Mouse (Mus musculus): ENCODE data around the gene 4930407I10Rik. TPM values are rescaled to one million over a fixed set of nuclear protein-coding genes. Genes with fewer than 3 reads are reported as not detected.

4930407I10Rik gene
- polyA plus RNA-seq (2012; rRNA removed), result not detected in 2 replicates

GRCm38 (mm10) chr15:82058719-82059201 lies at the start of gene 4930407I10Rik:
Gene 4930407I10Rik, plus strand, starts transcription at chr15:82059151.

GRCm38 (mm10) chr15:82033762-82034161 lies 25.2 kb upstream of the 4930407I10Rik start, which contains the start of gene Desi1:
Gene Desi1, minus strand, starts transcription at chr15:82033862.

DNA sequence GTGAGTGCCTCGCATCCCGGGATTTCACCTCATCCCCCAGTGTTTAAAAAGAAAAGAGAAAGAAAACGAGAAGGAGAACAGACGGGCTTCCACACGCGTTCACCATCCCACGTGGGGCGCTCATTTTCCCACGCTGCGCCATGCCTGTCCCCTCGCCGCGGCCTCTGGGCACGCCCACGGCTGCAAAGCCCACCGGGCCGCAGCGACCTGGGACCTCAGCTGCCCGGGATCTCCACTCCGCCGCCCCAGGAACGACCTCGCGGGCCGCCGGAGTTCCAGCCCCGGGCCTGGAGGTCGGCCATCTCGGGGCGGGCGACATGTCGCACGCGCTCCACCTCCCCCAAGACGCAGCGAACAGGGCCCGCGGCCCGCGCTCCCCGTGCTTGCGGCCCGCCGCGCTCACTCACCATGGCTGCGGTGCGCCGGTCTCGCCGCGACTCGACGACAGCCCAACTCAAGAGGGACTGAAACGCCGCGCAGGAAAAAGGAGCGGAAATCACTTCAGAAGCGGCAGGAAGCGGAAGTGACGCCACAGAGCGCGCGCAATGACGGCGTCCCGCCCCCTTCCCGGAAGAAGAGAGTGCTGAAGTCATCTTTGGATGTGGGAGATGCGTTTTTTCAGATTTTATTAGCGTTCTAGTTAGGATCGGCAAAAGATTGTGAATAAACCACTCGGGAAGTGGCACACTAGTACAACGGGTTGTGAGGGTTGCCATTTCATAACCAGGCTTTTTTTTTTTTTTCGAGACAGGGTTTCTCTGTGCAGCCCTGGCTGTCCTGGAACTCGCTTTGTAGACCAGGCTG lies 11.7 kb upstream of the 4930407I10Rik start, which contains the start of gene Snu13:
Snu13 (minus strand) TSS at position 519 of the 804 bp plus-strand sequence.

DNA sequence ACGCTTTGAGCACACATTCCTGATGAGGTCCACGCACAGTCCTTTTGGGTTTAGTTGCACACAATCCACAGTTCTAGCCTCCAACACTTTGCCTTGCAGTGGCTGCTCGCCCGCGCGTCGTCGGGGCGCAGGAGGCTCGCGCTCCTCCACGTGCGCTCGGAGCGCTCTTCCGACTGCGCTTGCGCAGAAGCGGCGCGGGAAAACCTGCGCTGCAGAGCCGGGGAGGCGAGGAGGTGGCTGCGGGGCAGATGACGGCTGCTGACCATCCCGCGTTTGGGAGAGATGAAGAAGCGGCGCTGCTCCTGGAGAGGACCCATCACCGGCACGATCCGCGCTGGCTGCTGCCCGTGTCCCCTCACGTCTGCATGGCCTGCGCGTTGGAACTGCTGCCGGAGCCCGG lies 10.9 kb downstream of the 4930407I10Rik start, which contains the start of gene Mei1:
Mei1 (plus strand) TSS at position 99 of the 400 bp plus-strand sequence.

Other genes starting within 250 kb of the 4930407I10Rik start
- gene Tob2, start 200.4 kb upstream of the 4930407I10Rik start, polyA plus RNA-seq (2012; rRNA removed), result 4.9 and 5.1 TPM in 2 replicates
- 68.4 and 75.6 TPM in 2 replicates for gene Phf5a, start 187.2 kb upstream of the 4930407I10Rik start, polyA plus RNA-seq (2012; rRNA removed)
- 76.9 and 83.5 TPM in 2 replicates for gene Aco2, start 186.8 kb upstream of the 4930407I10Rik start, polyA plus RNA-seq (2012; rRNA removed)
- 13.7 and 15.6 TPM in 2 replicates for gene Polr3h, start 132.9 kb upstream of the 4930407I10Rik start, polyA plus RNA-seq (2012; rRNA removed)
- gene Csdc2, start 122.4 kb upstream of the 4930407I10Rik start, polyA plus RNA-seq (2012; rRNA removed), result 0.39 and 0.53 TPM in 2 replicates
- 20.8 and 25.1 TPM in 2 replicates for gene Pmm1, start 98.2 kb upstream of the 4930407I10Rik start, polyA plus RNA-seq (2012; rRNA removed)
- gene 1700029P11Rik, start 78.6 kb upstream of the 4930407I10Rik start, polyA plus RNA-seq (2012; rRNA removed), result not detected in 2 replicates
- 25.7 and 26.3 TPM in 2 replicates for gene Xrcc6, start 71.3 kb upstream of the 4930407I10Rik start, polyA plus RNA-seq (2012; rRNA removed)
- gene Desi1, start 25.3 kb upstream of the 4930407I10Rik start, polyA plus RNA-seq (2012; rRNA removed), result 8.6 and 10.6 TPM in 2 replicates
- gene Snu13, start 11.6 kb upstream of the 4930407I10Rik start, polyA plus RNA-seq (2012; rRNA removed), result 79.2 and 87.2 TPM in 2 replicates
- not detected in 2 replicates for gene Mei1, start 10.8 kb downstream of the 4930407I10Rik start, polyA plus RNA-seq (2012; rRNA removed)
- 7.3 and 8.1 TPM in 2 replicates for gene Ccdc134, start 68.8 kb downstream of the 4930407I10Rik start, polyA plus RNA-seq (2012; rRNA removed)
- gene Srebf2, start 88.0 kb downstream of the 4930407I10Rik start, polyA plus RNA-seq (2012; rRNA removed), result 26.1 and 27.1 TPM in 2 replicates
- gene Shisa8, start 153.7 kb downstream of the 4930407I10Rik start, polyA plus RNA-seq (2012; rRNA removed), result 0.11 and 0.16 TPM in 2 replicates
- gene Tnfrsf13c, start 165.2 kb downstream of the 4930407I10Rik start, polyA plus RNA-seq (2012; rRNA removed), result 0.46 and 0.47 TPM in 2 replicates
- gene Cenpm, start 185.6 kb downstream of the 4930407I10Rik start, polyA plus RNA-seq (2012; rRNA removed), result 19.1 and 21.4 TPM in 2 replicates
- not detected in 2 replicates for gene 1500009C09Rik, start 193.2 kb downstream of the 4930407I10Rik start, polyA plus RNA-seq (2012; rRNA removed)
- gene Sept3, start 215.7 kb downstream of the 4930407I10Rik start, polyA plus RNA-seq (2012; rRNA removed), result 0.08 and 0.23 TPM in 2 replicates
- 0.06 and 0.08 TPM in 2 replicates for gene Wbp2nl, start 239.8 kb downstream of the 4930407I10Rik start, polyA plus RNA-seq (2012; rRNA removed)

Measured in liver, embryonic 14 days (tissue).